Mouse (Mus musculus) heart, embryonic 11.5 days (tissue): ENCODE results near the gene Slc2a3. TPM values are rescaled to one million over a fixed set of nuclear protein-coding genes. Genes with fewer than 3 reads are reported as not detected.
"Not testable (repeated sequence)": the region's sequence is repeated elsewhere in the genome, so short reads cannot be mapped to it uniquely, and the experiment has no call there.

Source experiments
- ATAC-seq: fragments of 200-750 bp; cut with Nextera tagmentation; replicated peaks from 2 replicates; pipeline ENCODE4 v1.8.0; 2017; ENCODE audit warnings: moderate library complexity; ENCODE audit not compliant: insufficient number of reproducible peaks, low FRiP score, low TSS enrichment
- H3K27ac ChIP-seq: fragments of 300-500 bp; sonication (generic); 2 replicates; pipeline ENCODE4 v1.5.1; 2014; ENCODE audit warnings: mild to moderate bottlenecking, low read depth, low read length
- H3K27me3 ChIP-seq: fragments of 300-500 bp; sonication (generic); 2 replicates; pipeline ENCODE4 v1.6.1; 2014; ENCODE audit warnings: mild to moderate bottlenecking, low read length, mixed read lengths; ENCODE audit not compliant: control insufficient read depth, insufficient read depth
- H3K36me3 ChIP-seq: fragments of 300-500 bp; sonication (generic); 2 replicates; pipeline ENCODE4 v1.6.1; 2014; ENCODE audit warnings: mild to moderate bottlenecking, low read length, moderate library complexity, mixed read lengths; ENCODE audit not compliant: control insufficient read depth, insufficient read depth
- H3K4me1 ChIP-seq: fragments of 300-500 bp; sonication (generic); 2 replicates; pipeline ENCODE4 v1.6.1; 2014; ENCODE audit warnings: low read length; ENCODE audit not compliant: control insufficient read depth, insufficient read depth
- H3K4me2 ChIP-seq: fragments of 300-500 bp; sonication (generic); 2 replicates; pipeline ENCODE4 v1.6.1; 2014; ENCODE audit warnings: mild to moderate bottlenecking, moderate library complexity
- H3K4me3 ChIP-seq: fragments of 300-500 bp; sonication (generic); 2 replicates; pipeline ENCODE4 v1.5.1; 2014; ENCODE audit warnings: low read depth, low read length
- H3K9ac ChIP-seq: fragments of 300-500 bp; sonication (generic); 2 replicates; pipeline ENCODE4 v1.6.1; 2014; ENCODE audit warnings: mild to moderate bottlenecking, low read depth, low read length, moderate library complexity
- H3K9me3 ChIP-seq: fragments of 300-500 bp; sonication (generic); replicated peaks from 2 replicates; pipeline ENCODE4 v1.6.1; 2016; ENCODE audit warnings: low read length; ENCODE audit not compliant: control insufficient read depth
- WGBS: fragments of 180-500 bp; shearing (Covaris S2); extraction: QIAGEN DNeasy Blood & Tissue Kit; methylation state at CpG from one replicate; pipeline ENCODE4 v1.1.7; 2014; ENCODE audit not compliant: insufficient replicate concordance; 5-methylcytosine and 5-hydroxymethylcytosine counted together
- polyA plus RNA-seq: library from polyadenylated mRNA; unstranded; fragments of >200 nt; fragmentation: Nextera tagmentation; extraction: Ambion mirVana; gene quantifications from 2 replicates; pipeline ENCODE4 v1.2.1, GENCODE M21; 2014

The Slc2a3 gene
- polyA plus RNA-seq, 1 experiment from 2014 or later: 27.5 TPM

DNA sequence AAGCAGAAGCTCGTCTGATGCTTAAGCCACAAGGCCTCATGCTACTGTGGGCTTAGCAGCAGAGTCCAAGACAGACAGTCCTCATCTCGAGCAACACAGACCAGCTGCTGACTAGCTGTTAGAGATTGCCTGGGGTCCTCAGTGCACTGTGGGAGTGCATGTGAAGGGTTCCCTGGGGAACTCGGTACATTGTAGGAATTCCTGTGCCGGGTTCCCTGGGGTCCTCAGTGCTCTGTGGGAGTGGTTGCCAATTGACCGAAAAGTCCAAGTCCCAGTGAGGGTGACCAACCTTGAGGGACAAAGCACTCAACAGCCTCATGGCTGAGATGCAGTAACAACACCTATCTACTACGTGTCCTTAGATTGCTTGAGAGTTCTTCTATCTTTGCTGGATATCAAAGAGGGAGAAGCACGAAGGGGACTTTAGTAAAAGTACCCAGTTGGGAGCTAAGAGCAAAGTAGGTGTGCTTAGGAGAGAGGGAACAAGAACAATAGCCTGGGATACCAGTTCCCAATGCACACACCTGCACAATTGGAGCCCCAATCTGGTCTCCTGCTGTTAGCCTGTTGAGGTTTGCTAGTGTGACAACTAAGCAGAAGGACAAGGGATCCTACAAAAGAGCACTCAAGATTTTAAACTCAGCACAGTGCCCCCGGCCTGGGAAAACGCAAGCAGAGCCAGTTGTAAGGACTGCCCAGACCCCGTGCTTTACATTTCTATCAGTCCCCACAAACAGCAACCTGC, 56.8 kb downstream of the Slc2a3 start:
- Histone ChIP-seq H3K4me2 (no peak overlapping the region), H3K4me1 (peaks cover 3% of the 10 kb centered on the region; the same call in 1 of the 2 replicates), H3K9me3 (no peaks in the 10 kb centered on the region), H3K4me3 (no peak overlapping the region), H3K36me3 (no peaks in the 10 kb centered on the region), H3K27me3 (peaks cover 9% of the 10 kb centered on the region), H3K9ac (no peak overlapping the region), H3K27ac (no peak overlapping the region)
- WGBS: 30% methylated on average over 10 of the region's 10 CpGs
- no peak for ATAC-seq

DNA sequence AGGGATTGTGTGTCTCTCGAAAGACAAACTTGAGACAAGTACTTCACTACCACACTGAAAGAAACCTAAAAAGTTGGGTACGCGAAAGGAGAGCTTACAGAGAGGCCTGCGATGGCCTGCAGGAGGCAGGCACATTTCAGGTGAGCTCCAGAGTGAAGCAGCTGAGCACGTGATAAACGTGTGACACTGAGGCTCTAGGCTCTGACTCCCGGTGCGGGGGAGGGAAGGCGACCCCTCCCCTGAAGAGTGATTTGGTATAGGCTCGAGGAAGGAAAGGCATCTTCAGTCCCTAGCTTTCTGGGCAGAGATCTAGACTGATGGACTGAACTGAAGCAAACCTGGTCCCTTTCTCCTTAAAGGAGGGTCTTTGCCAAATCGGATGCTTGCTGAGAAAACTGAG, 58.1 kb downstream of the Slc2a3 start:
- 18% methylated on average over 11 of the region's 11 CpGs for WGBS
- peaks cover 3% of the 10 kb centered on the region; the same call in 1 of the 2 replicates for H3K4me1 ChIP-seq

DNA sequence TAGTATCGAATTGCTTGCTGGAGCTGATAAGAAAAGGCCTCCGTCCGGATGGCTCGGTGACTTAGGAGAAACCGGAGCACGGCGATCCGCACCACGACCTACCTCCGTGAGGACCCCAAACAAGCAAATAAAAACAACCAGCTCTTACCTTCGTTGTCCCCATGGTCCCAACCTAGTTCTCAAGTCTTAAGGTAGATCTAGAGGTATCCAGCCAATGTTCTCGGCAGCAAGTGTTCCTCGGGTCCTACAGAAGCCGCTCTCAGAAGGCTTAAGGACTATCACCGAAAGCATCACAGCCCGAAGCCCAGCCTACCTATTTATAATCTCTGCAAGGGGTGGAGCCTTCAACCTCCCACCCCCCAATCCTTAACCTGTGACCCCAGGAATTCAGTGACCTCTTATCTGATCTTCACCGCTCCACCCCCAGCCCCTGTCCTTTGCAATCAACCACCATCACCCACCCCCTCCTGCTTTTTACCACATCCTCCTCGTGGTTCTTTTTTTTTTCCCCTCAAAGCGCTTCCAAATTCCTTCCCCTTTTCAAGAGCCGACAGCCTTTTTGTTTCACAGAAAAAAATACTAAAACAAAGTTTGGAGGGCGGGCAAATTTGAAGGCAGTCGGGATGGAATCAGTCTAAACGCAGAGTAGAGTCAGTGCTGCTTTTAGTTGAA, 59.1 kb downstream of the Slc2a3 start:
- no peaks in the 10 kb centered on the region for H3K9me3 ChIP-seq
- H3K4me1 ChIP-seq: peaks cover 3% of the 10 kb centered on the region; the same call in 1 of the 2 replicates
- H3K36me3 ChIP-seq: no peaks in the 10 kb centered on the region
- ATAC-seq: peak; percentile 55
- H3K4me3 ChIP-seq: peak overlapping the region; percentile 61
- under 1% methylated on average over 23 of the region's 23 CpGs for WGBS
- peaks cover 9% of the 10 kb centered on the region for H3K27me3 ChIP-seq
- H3K4me2 ChIP-seq: peak overlapping the region; percentile 91
- H3K27ac ChIP-seq: no peak overlapping the region
- H3K9ac ChIP-seq: peak overlapping the region; percentile 65

More for the DNA sequence above, 58.1 kb downstream of the Slc2a3 start:
- H3K9me3 ChIP-seq: no peaks in the 10 kb centered on the region
- no peak overlapping the region for H3K4me3 ChIP-seq
- peaks cover 9% of the 10 kb centered on the region for H3K27me3 ChIP-seq
- no peaks in the 10 kb centered on the region for H3K36me3 ChIP-seq
- no peak overlapping the region for H3K9ac ChIP-seq
- H3K27ac ChIP-seq: no peak overlapping the region
- no peak overlapping the region for H3K4me2 ChIP-seq
- ATAC-seq: no peak

DNA sequence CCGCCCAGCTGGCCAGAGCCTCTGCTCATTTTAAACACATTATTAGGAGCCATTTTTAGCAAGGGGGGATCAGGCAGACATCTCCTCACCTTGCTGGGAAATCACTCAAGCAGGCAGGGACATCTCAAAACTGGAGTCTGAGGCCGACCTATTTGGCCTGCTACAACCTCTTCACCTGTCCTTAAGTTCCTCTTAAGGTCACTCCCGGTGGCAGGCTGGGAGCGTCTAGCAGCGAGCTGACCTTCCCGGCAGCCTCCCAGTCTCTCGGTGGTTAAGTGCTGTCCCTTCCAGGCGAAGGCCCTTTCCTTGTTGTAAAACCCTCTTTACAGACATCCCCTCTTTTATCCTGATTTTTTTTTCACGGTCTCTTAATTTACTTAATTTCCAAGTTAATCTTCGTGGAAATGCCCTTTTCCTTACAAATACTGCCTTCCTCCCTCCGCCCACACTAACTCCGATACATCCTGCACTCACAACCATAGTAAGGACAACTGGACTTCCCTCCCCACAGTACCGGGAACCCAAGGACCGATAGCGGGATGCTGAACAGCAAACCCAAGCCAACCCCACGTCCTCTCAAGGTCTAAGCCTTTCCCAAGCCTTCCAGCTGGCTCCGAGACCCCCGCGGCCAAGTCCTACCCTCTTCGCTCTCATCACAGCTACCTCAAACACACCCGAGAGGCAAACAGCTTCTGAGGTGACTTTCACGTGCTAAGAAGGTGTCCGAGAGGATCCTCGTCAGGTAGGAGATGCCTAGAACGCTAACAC, 59.8 kb downstream of the Slc2a3 start:
- 3% methylated on average over 25 of the region's 25 CpGs for WGBS
- H3K4me1 ChIP-seq: peaks cover 3% of the 10 kb centered on the region; the same call in 1 of the 2 replicates
- H3K27ac ChIP-seq: no peak overlapping the region
- peak overlapping the region; percentile 61 for H3K4me3 ChIP-seq
- no peaks in the 10 kb centered on the region for H3K9me3 ChIP-seq
- no peak for ATAC-seq
- peaks cover 9% of the 10 kb centered on the region for H3K27me3 ChIP-seq
- peak overlapping the region; percentile 91 for H3K4me2 ChIP-seq
- no peaks in the 10 kb centered on the region for H3K36me3 ChIP-seq
- H3K9ac ChIP-seq: peak overlapping the region; percentile 65

DNA sequence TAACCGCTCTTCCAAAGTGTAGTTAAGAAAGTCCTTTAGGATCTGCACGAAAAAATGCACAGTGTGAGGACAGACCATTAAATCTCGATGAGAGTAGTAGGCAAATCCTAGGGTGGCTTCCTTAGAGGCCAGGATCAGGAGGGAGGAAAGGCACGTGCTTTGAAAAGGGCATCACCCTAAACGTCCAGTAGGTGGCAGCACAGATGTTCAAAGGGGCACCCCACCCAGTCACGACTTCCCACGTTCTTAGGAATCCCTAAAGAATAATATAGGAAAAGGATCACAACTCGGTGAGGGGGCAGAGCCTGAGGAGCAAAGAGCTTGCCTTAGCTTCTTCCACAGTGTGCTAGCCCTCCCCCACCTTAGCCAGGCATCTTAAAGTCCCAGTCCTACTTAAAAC, 61.5 kb downstream of the Slc2a3 start:
- 0 out of 2 replicates have a peak, but pooled peaks have one; percentile 4 for ATAC-seq
- H3K36me3 ChIP-seq: no peaks in the 10 kb centered on the region
- H3K27me3 ChIP-seq: peaks cover 9% of the 10 kb centered on the region
- 13% methylated on average over 8 of the region's 8 CpGs for WGBS
- H3K4me2 ChIP-seq: peak overlapping the region; percentile 91
- H3K4me3 ChIP-seq: peak overlapping the region; percentile 4; the same call in 1 of the 2 replicates
- peaks cover 3% of the 10 kb centered on the region; the same call in 1 of the 2 replicates for H3K4me1 ChIP-seq
- no peaks in the 10 kb centered on the region for H3K9me3 ChIP-seq
- H3K27ac ChIP-seq: no peak overlapping the region
- H3K9ac ChIP-seq: no peak overlapping the region

DNA sequence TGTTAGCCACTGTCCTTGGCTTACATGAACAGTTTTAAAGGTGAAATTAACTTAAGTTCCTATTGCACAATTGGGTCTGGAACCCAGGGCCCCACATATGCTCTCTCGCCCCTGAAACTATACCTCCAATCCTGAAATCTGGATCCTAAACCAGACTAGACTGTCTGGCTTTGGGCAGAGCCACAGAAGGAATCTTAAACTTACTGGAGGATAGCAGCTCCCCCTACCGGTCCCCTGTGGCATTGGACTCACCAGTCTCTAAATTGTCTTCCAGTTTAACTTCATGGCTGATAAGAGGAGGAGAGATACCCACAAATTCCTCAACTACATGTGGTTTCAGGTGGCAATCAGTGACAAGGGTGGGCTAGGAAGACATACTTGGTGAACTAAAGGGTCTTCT, 81.5 kb downstream of the Slc2a3 start:
- H3K36me3 ChIP-seq: no peaks in the 10 kb centered on the region
- no peaks in the 10 kb centered on the region for H3K27me3 ChIP-seq
- no peaks in the 10 kb centered on the region for H3K9me3 ChIP-seq
- H3K4me2 ChIP-seq: no peak overlapping the region
- H3K27ac ChIP-seq: no peak overlapping the region
- no peak overlapping the region for H3K9ac ChIP-seq
- ATAC-seq: no peak
- peaks cover 8% of the 10 kb centered on the region; the same call in 1 of the 2 replicates for H3K4me1 ChIP-seq
- WGBS: 27% methylated on average over 2 of the region's 2 CpGs
- H3K4me3 ChIP-seq: no peak overlapping the region

DNA sequence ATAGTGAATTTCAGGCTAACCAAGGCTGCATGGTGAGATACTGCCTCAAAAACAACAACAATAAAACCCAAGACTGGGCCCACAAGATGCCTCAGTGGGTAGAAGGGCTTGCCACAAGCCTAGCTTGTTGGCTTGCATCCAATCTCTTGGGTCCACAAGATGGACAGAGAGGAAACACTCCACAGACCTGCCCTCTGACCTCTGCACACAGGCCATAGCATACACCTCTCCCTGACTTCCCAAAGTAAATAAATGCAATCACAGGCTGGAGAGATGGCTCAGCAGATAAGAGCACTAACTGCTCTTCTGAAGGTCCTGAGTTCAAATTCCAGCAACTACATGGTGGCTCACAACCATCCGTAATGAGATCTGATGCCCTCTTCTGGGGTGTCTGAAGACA, 83.2 kb downstream of the Slc2a3 start:
- H3K27me3 ChIP-seq, H3K36me3 ChIP-seq, H3K9me3 ChIP-seq, H3K4me3 ChIP-seq, ATAC-seq, H3K4me1 ChIP-seq, H3K27ac ChIP-seq, H3K9ac ChIP-seq, H3K4me2 ChIP-seq: not testable (repeated sequence)
- WGBS: 95% methylated on average over 1 of the region's 1 CpGs

DNA sequence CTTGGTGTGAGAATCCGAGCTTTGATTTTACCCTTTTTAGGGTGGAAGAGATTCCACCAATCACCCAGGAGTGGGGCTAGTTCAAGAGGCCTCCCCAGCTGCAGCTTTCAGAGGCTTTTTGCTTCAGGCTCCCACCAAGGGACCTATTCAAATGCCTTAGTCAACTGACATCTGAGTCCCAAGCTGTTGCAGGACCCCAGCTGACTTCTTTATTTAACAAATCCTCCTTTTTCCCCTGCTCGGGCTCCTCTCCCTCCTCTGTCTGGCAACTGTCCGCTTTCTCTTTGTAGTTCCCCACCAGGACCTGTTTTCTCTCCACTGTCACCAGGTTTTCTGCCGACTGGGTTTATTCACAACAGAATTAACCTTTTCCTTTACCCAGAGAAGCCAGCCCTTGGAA, 85.6 kb downstream of the Slc2a3 start:
- peaks cover 8% of the 10 kb centered on the region; the same call in 1 of the 2 replicates for H3K4me1 ChIP-seq
- H3K4me2 ChIP-seq: peak overlapping the region; percentile 22
- 9% methylated on average over 4 of the region's 4 CpGs for WGBS
- H3K27ac ChIP-seq: no peak overlapping the region
- H3K9ac ChIP-seq: no peak overlapping the region; the same call in 1 of the 2 replicates
- H3K36me3 ChIP-seq: no peaks in the 10 kb centered on the region
- no peak overlapping the region for H3K4me3 ChIP-seq
- ATAC-seq: no peak
- H3K27me3 ChIP-seq: no peaks in the 10 kb centered on the region
- H3K9me3 ChIP-seq: no peaks in the 10 kb centered on the region
